Mouse (Mus musculus) liver, embryonic 11.5 days (tissue): ENCODE measurements around the gene Scamp1. TPM values are rescaled to one million over a fixed set of nuclear protein-coding genes. Genes with fewer than 3 reads are reported as not detected.

ENCODE experiments used
- ATAC-seq: fragments of 200-750 bp; cut with Nextera tagmentation; replicated peaks from 2 replicates; pipeline ENCODE4 v1.8.0; 2017; ENCODE audit warnings: moderate number of reproducible peaks, mild to moderate bottlenecking, moderate TSS enrichment, moderate library complexity; ENCODE audit not compliant: low FRiP score
- DNase-seq: peaks from one replicate; pipeline ENCODE4 v3.0.0-alpha.2; 2017; ENCODE audit warnings: low spot score
- H3K27ac ChIP-seq: fragments of 300-500 bp; sonication (generic); 2 replicates; pipeline ENCODE4 v1.5.1; 2014; ENCODE audit warnings: mild to moderate bottlenecking, low read depth, low read length, control low read depth
- H3K27me3 ChIP-seq: fragments of 300-500 bp; sonication (generic); replicated peaks from 2 replicates; pipeline ENCODE4 v1.6.1; 2014; ENCODE audit warnings: low read length, mixed read lengths; ENCODE audit not compliant: control insufficient read depth, insufficient read depth
- H3K36me3 ChIP-seq: fragments of 300-500 bp; sonication (generic); 2 replicates; pipeline ENCODE4 v1.6.1; 2014; ENCODE audit warnings: mild to moderate bottlenecking, low read length, moderate library complexity, mixed read lengths; ENCODE audit not compliant: control insufficient read depth, insufficient read depth
- H3K4me1 ChIP-seq: fragments of 300-500 bp; sonication (generic); replicated peaks from 2 replicates; pipeline ENCODE4 v1.6.1; 2014; ENCODE audit warnings: low read length, mixed read lengths; ENCODE audit not compliant: control insufficient read depth, insufficient read depth
- H3K4me2 ChIP-seq: fragments of 300-500 bp; sonication (generic); 2 replicates; pipeline ENCODE4 v1.6.1; 2014; ENCODE audit warnings: mild to moderate bottlenecking, control low read depth, moderate library complexity
- H3K4me3 ChIP-seq: fragments of 300-500 bp; sonication (generic); 2 replicates; pipeline ENCODE4 v1.5.1; 2014; ENCODE audit warnings: low read depth, low read length, control low read depth
- H3K9ac ChIP-seq: fragments of 300-500 bp; sonication (generic); 2 replicates; pipeline ENCODE4 v1.6.1; 2014; ENCODE audit warnings: low read depth, low read length, control low read depth
- H3K9me3 ChIP-seq: fragments of 300-500 bp; sonication (generic); 2 replicates; pipeline ENCODE4 v1.6.1; 2016; ENCODE audit warnings: low read length, inconsistent platforms, mixed read lengths; ENCODE audit not compliant: control insufficient read depth
- WGBS: fragments of 180-500 bp; shearing (Covaris S2); extraction: QIAGEN DNeasy Blood & Tissue Kit; methylation state at CpG from one replicate; pipeline ENCODE4 v1.1.7; 2014; 5-methylcytosine and 5-hydroxymethylcytosine counted together
- polyA plus RNA-seq: library from polyadenylated mRNA; unstranded; fragments of >200 nt; fragmentation: Nextera tagmentation; extraction: Ambion mirVana; gene quantifications from 2 replicates; pipeline ENCODE4 v1.2.1, GENCODE M21; 2014

Scamp1 gene
- polyA plus RNA-seq, 1 experiment from 2014 or later, result 16.7 TPM

DNA sequence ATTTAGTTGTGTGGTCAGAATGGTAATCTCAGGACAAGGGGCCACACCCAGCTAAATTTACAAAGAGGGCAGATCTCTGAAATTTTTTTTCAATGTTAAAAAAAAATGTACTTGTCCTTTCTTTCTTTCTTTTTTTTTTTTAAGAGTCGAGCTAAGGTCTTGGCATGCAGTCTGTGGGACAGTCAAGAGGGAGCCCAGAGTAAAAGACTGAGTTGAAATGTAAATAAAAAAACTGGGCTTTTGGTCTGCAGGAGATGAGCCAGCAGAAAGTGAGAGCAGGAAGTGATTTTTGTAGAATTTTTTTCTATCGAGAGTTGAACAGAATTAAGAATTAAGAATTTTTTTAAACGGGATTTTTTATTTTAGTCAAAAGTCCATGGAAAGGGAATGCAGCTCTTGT lies 31.4 kb downstream of the Scamp1 start:
- Histone ChIP-seq H3K4me3 (no peak overlapping the region), H3K27me3 (no peaks in the 10 kb centered on the region), H3K36me3 (no peaks in the 10 kb centered on the region), H3K4me1 (peaks cover 14% of the 10 kb centered on the region), H3K4me2 (no peak overlapping the region), H3K27ac (no peak overlapping the region), H3K9ac (no peak overlapping the region), H3K9me3 (no peaks in the 10 kb centered on the region)
- DNase-seq (no peak), ATAC-seq (no peak)
- 85% methylated on average over 3 of the region's 3 CpGs for WGBS

DNA sequence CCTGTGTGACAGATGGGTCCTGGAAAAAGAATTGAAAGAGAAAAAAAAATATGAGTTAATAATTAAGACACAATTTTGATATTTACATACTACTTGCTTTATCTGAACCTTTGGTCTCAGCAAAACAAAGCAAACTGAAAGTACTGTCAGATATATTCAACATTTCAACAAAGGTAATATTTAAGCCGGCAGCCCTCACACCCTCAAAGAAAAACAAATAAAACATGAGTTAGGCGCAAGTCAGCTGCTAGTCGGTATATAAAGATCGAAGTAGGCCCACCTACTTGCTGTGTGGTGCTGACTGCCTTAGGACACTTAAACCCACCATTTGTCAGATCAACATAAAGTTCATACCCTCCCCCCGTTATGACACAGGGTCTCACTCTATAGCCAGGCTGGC lies 32.6 kb downstream of the Scamp1 start:
- WGBS, result 88% methylated on average over 5 of the region's 5 CpGs
- DNase-seq (no peak), ATAC-seq (no peak)
- Histone ChIP-seq H3K9ac (no peak overlapping the region), H3K4me1 (peaks cover 7% of the 10 kb centered on the region), H3K27ac (no peak overlapping the region), H3K9me3 (no peaks in the 10 kb centered on the region), H3K36me3 (no peaks in the 10 kb centered on the region), H3K4me3 (no peak overlapping the region), H3K27me3 (no peaks in the 10 kb centered on the region), H3K4me2 (no peak overlapping the region)

DNA sequence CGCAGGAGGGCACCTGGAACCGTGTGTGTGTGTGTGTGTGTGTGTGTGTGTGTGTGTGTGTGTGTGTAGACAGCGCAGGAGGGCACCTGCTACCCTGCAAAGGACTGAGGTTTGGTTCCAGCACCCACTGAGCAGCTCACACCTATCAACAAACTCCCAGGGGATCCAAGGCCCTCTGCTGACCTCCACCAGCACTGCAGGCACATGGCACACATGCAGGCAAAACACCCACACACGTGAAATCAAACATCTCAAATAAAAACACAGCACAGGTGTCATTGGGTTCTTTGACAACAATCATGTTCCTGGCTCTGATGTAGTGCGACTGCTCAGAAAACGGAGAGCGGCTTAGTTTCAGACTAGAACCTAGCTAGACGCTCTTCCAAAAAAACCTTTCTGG lies 34.9 kb downstream of the Scamp1 start:
- Histone ChIP-seq H3K27ac (no peak overlapping the region), H3K9ac (no peak overlapping the region), H3K9me3 (no peaks in the 10 kb centered on the region), H3K4me2 (no peak overlapping the region), H3K4me1 (no peaks in the 10 kb centered on the region), H3K4me3 (no peak overlapping the region), H3K36me3 (no peaks in the 10 kb centered on the region), H3K27me3 (no peaks in the 10 kb centered on the region)
- no peak for DNase-seq
- 94% methylated on average over 8 of the region's 8 CpGs for WGBS
- no peak for ATAC-seq

DNA sequence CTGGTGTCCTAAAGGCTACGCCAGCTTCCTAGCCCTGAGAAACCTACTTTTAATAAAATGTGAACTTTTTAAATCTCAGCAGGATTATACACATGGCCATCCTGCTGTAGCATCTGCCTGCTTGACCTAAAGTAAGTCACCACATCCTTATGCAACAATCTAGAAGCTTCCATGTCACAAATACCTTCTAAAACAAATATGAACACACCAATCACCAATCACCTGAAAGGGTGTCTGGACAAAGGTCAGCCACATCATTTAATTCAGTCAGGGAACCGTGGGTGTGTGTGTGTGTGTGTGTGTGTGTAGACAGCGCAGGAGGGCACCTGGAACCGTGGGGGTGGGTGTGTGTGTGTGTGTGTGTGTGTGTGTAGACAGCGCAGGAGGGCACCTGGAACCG lies 35.5 kb downstream of the Scamp1 start:
- 87% methylated on average over 6 of the region's 6 CpGs for WGBS
- ATAC-seq, result no peak

DNA sequence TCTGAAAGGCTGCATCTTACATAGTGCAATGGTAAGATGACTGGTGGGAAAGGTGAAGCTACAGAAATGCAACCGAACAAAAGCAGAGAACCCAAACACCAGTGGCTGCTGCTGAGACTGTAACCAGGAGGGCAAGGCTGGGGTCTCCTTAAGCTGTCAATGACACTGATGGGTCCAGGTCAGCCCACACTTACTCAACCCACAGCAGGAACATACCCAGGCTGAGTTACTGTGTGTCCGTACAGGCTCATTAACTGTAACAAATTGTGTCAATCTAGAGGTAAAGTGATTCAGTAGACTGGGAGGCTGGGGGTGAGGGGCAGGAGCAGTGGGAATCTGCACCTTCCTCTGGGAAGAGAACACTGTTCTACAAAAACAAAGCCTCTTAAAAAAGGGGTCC lies 42.8 kb downstream of the Scamp1 start:
- DNase-seq, result no peak

More for the DNA sequence above, 35.5 kb downstream of the Scamp1 start:
- H3K27me3 ChIP-seq, result no peaks in the 10 kb centered on the region
- DNase-seq, result no peak
- H3K9ac ChIP-seq, result no peak overlapping the region
- H3K4me2 ChIP-seq, result no peak overlapping the region
- no peaks in the 10 kb centered on the region for H3K36me3 ChIP-seq
- no peak overlapping the region for H3K4me3 ChIP-seq
- H3K27ac ChIP-seq, result no peak overlapping the region
- H3K9me3 ChIP-seq, result no peaks in the 10 kb centered on the region
- H3K4me1 ChIP-seq, result no peaks in the 10 kb centered on the region

DNA sequence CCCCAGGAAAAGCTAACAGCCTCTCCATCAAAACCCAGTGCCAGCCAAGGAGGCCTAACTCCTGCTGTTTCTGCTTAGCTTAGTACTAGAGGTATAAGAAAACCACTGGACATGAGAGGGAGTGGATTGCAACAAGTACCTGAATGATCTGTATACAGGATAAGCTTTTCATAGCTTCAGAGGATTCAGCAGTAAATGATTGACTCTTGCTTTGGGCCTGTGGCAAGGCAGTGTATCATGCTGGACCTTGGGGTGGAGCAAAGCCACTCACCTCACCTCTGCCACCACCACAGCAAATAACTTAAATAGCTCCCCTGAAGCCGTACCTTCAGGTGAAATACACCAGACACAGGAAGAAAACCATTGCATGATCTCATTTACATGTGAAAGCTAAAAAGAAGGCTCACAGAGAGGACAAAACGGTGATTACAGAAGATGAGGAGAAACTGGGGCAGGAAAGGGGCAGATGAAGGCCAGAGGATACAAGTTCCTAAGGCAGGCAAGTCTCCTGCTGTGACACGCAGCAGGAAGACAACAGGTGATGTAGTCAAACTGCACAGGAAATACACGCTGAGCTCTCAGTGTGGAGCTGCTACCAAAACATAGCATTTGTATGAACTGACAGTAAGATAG lies 43.6 kb downstream of the Scamp1 start:
- no peak for DNase-seq
- H3K4me1 ChIP-seq, result no peaks in the 10 kb centered on the region; the same call in 1 of the 2 replicates
- no peak for ATAC-seq
- H3K27ac ChIP-seq, result no peak overlapping the region
- H3K27me3 ChIP-seq, result no peaks in the 10 kb centered on the region
- no peaks in the 10 kb centered on the region for H3K36me3 ChIP-seq
- no peak overlapping the region for H3K4me2 ChIP-seq
- H3K4me3 ChIP-seq, result no peak overlapping the region
- H3K9me3 ChIP-seq, result no peaks in the 10 kb centered on the region
- 60% methylated on average over 4 of the region's 4 CpGs for WGBS
- no peak overlapping the region for H3K9ac ChIP-seq

More for the DNA sequence above, 42.8 kb downstream of the Scamp1 start:
- H3K4me2 ChIP-seq, result no peak overlapping the region
- H3K9ac ChIP-seq, result no peak overlapping the region
- H3K4me3 ChIP-seq, result no peak overlapping the region
- no peak for ATAC-seq
- no peaks in the 10 kb centered on the region; the same call in 1 of the 2 replicates for H3K4me1 ChIP-seq
- no peaks in the 10 kb centered on the region for H3K27me3 ChIP-seq
- no peaks in the 10 kb centered on the region for H3K9me3 ChIP-seq
- H3K36me3 ChIP-seq, result no peaks in the 10 kb centered on the region
- WGBS, result 90% methylated on average over 2 of the region's 2 CpGs
- H3K27ac ChIP-seq, result no peak overlapping the region

DNA sequence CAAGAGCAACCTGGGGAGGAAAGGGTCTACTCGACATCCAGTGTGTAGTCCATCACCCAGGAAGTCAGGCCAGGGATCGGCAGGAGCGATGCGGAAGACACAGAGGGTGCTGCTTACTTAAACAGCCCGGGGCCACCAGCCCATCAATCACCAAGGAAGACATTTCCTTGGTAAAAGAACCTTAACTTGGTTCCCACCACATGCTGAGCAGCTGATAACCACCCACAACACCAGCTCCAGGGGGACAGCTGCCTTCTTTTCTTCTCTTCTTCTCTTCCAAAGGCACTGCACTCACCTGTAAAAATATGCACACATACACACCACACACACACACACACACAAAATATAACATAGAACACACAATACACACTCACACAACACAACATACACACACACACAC lies 44.8 kb downstream of the Scamp1 start:
- WGBS, result 41% methylated on average over 5 of the region's 5 CpGs
- Histone ChIP-seq H3K27me3 (no peaks in the 10 kb centered on the region), H3K9ac (no peak overlapping the region), H3K36me3 (no peaks in the 10 kb centered on the region), H3K4me3 (no peak overlapping the region), H3K9me3 (no peaks in the 10 kb centered on the region), H3K4me2 (no peak overlapping the region), H3K27ac (no peak overlapping the region), H3K4me1 (no peaks in the 10 kb centered on the region; the same call in 1 of the 2 replicates)
- no peak for ATAC-seq
- DNase-seq, result no peak

DNA sequence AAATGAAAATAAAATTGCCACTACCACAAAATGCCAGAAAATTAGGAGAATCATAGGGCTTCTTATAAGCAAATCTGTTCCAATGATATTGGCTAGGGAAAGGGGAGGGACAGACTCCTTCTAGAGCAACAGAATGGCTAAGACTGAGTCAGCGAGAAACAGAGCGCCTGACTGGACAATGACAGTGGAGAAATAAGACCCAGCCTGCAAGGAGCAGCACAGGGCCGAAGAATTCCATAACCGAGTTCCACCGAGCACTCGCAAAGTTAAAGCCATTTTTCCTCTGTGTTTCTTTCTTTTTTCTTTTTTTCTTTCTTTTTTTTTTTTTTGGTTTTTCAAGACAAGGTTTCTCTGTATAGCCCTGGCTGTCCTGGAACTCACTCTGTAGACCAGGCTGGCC lies 45.5 kb downstream of the Scamp1 start:
- ATAC-seq, result no peak
- Histone ChIP-seq H3K4me3 (no peak overlapping the region), H3K4me1 (no peaks in the 10 kb centered on the region; the same call in 1 of the 2 replicates), H3K27me3 (no peaks in the 10 kb centered on the region), H3K4me2 (no peak overlapping the region), H3K9me3 (no peaks in the 10 kb centered on the region), H3K9ac (no peak overlapping the region), H3K36me3 (no peaks in the 10 kb centered on the region), H3K27ac (no peak overlapping the region)
- WGBS, result 83% methylated on average over 6 of the region's 6 CpGs
- no peak for DNase-seq

DNA sequence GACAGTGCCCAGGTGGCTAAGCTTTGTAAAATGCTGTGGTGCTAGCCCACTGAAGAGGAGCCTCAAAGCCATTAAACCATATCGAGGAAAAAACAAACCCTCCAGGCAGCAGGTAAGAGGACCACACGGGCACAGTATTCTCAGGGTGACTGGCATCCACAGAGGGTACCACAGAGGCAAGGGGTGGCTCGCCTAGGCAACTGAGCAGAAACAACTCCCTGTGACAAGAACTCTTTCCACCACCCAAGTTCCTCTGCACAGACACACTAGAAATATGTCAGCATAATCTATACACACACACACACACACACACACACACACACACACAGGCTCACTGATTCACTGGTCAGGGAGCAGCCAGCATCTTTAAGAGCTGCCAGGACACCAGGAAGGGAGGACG lies 46.2 kb downstream of the Scamp1 start:
- H3K4me3 ChIP-seq, result no peak overlapping the region
- no peak overlapping the region for H3K27ac ChIP-seq
- H3K4me2 ChIP-seq, result no peak overlapping the region
- no peaks in the 10 kb centered on the region; the same call in 1 of the 2 replicates for H3K4me1 ChIP-seq
- H3K9ac ChIP-seq, result no peak overlapping the region
- H3K36me3 ChIP-seq, result no peaks in the 10 kb centered on the region
- no peaks in the 10 kb centered on the region for H3K9me3 ChIP-seq
- 70% methylated on average over 4 of the region's 4 CpGs for WGBS
- H3K27me3 ChIP-seq, result no peaks in the 10 kb centered on the region
- ATAC-seq, result no peak
- DNase-seq, result no peak
